Mouse (Mus musculus): Measurements from ENCODE around the gene Foxn3. TPM values are rescaled to one million over a fixed set of nuclear protein-coding genes. Genes with fewer than 3 reads are reported as not detected.

Foxn3 gene
- total RNA-seq, 2 experiments from 2014 or later: 49.9 to 51.2 TPM

DNA sequence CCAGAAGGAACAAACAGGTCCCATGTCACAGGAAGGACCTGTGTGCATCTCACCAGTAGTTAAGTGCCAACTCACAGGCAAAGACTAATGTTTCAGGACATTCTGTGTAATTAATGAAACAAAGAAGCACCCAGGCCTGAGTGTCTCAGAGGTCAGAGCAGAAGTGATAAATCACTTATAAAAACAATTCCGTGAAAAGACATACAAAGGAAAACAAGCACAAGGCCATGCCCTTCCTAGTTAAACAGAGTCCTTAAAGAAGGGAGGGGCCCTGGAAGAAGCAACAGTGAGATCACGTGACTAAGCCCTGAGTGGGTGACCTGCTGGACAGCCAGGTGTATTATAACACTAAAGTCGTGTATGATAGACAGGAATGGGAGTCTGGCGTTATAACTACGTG is 191.9 kb downstream of the Foxn3 start:
- DNase-seq (ENCODE audit: low spot score in 2 of 2): no peak
- intact Hi-C loops (cut with DNase I): no loop called here

DNA sequence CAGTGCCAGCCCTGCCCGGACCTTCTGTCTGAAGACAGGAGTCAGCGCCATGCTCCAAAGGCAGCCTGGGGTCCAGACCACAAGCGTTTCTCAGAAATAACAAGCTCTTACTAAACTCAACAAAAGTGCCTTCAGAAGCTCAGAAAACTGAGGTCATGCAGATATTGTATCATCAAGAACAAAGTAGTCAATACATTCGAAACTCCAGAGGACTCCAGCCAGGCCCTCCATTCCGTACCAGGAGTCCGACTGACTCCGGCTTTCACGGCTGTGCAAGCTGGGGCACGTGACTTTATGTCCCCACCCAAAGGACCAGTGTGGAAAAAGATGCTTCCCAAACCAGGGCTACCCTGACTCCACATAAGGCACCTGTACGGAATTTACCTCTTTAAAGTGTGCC is 195.1 kb downstream of the Foxn3 start:
- no peak for DNase-seq (ENCODE audit: low spot score in 2 of 2)
- intact Hi-C loops (cut with DNase I): no loop called here

DNA sequence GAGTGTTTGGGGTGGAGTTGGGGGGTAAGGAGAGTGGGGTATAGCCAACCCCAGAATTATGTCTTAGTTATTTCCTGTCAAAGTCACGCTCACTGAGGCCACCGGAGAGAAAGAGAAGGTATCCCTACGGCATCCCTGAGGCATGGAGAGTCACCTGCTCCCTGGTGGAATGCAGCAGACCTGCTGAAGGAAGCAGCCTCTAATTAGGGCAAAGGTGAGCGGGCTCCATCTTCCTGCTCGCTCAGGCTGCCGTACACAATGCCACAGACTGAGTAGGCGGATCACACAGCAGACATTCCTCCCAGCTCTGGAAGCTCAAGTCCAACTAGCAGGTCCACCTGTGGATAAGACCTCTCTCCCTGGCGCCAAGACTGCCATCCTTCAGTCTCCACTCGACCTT is 197.4 kb downstream of the Foxn3 start:
- intact Hi-C loops (cut with DNase I): no loop called here

DNA sequence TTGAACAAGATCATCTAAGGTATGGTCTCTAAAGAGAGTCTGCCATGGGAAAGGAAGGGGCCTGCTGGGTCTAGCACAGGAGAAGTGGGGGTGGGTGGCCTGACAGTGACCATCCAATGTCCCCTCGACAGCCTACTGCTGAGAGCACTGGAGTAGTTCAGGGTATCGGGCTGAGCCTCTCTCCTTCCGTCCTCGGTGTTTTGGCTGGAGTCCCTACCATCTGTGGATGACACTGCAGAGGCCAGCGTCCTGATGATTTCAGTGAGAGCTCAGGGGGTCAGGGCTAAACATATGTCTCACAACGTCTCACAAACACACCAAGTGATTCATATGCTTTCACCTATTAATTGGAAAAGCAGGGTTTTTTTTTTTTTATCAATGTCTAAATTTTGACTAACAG is 199.2 kb downstream of the Foxn3 start:
- intact Hi-C loops (cut with DNase I): no loop called here
- DNase-seq (ENCODE audit: low spot score in 2 of 2): no peak

More for the DNA sequence above, 197.4 kb downstream of the Foxn3 start:
- no peak for DNase-seq (ENCODE audit: low spot score in 2 of 2)

- intact Hi-C loops (cut with DNase I): no loop called here
- DNase-seq (ENCODE audit: low spot score in 2 of 2): no peak
Observed at GRCm38 (mm10) chr12:99363024-99363423, 200.4 kb downstream of the Foxn3 start.

GRCm38 (mm10) chr12:99361752-99362132 is 201.6 kb downstream of the Foxn3 start:
- DNase-seq (ENCODE audit: low spot score in 2 of 2): no peak
- intact Hi-C loops (cut with DNase I): no loop called here

DNA sequence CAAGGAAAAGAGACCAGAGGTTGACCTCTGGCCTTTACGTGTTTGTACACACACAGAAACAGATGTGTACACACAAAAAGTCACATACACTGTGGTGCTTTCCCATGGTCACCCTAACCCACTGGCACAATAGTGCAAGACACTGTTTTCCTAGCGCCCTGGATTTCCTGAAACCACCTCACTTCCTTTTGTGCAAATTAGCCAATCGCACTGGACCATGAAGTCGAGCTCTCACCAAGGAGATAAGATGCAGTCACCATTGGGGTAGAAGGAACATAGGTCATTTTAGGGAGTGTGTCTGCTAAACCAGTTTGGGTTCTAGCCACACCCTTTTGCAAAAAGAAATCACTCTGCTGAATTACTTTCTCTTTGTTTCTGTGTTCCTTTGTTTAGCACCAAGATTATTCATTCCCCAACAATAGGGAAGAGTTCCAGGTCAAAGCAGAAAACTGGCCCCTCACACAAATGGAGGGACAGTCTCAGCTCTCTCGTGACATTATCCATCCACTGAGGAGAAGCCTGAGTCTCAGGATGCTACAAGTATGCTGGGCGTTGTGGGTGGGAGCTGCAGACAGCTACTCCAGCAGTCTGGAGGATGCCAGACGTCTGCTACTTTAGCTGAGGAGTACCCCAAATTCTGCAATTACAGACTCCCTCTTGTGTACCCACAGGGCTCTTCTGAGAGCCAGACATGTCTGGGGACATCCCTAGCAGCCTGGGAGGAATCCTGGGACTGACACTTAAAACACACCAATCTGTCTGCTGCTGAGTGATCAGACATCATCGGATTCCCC is 202.2 kb downstream of the Foxn3 start:
- no peak for DNase-seq (ENCODE audit: low spot score in 2 of 2)
- intact Hi-C loops (cut with DNase I): no loop called here

- intact Hi-C loops (cut with DNase I): no loop called here
- DNase-seq (ENCODE audit: low spot score in 2 of 2): no peak
Observed at GRCm38 (mm10) chr12:99358698-99359097, 204.7 kb downstream of the Foxn3 start.

DNA sequence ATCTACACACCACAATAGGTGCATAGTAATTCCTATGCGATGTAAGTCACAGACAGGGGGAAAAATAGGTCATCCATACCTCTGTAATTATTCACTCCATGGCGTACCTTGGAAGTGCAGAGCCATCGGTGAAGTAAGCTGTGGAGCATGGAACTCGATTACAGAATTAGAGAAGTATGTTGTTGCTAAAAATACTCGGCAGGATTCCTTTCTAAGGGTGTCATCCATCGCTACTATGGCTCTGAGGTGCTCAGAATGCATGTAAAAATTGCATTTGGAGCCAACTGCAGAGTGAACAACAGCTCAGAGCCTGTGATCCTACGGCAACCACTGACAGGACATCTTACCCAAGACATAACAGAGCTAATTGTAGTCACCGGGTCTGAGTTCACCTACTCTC is 206.7 kb downstream of the Foxn3 start:
- no peak for DNase-seq (ENCODE audit: low spot score in 2 of 2)
- intact Hi-C loops (cut with DNase I): no loop called here

GRCm38 (mm10) chr12:99353692-99354091 is 209.7 kb downstream of the Foxn3 start:
- DNase-seq (ENCODE audit: low spot score in 2 of 2): no peak
- intact Hi-C loops (cut with DNase I): no loop called here

DNA sequence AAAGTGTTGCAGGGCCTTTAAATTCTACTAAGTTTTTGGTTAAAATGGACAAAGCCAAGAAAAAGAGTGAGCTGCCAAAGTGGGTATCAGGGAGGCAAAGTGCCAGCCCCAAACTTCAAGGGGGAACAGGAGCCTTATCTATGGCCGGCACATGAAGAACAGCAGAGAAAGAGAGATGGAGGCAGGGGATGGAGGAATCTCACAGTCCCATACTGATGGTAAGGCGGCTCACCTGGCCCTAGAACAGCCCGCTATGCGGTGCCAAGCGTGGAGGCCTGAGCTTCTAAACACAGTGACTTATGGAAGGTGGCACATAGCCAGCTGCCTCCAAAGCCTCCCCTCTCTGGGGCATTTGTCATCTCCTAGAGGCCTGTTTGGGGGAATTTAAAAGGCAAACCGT is 210.8 kb downstream of the Foxn3 start:
- no peak for DNase-seq (ENCODE audit: low spot score in 2 of 2)
- intact Hi-C loops (cut with DNase I): no loop called here

DNA sequence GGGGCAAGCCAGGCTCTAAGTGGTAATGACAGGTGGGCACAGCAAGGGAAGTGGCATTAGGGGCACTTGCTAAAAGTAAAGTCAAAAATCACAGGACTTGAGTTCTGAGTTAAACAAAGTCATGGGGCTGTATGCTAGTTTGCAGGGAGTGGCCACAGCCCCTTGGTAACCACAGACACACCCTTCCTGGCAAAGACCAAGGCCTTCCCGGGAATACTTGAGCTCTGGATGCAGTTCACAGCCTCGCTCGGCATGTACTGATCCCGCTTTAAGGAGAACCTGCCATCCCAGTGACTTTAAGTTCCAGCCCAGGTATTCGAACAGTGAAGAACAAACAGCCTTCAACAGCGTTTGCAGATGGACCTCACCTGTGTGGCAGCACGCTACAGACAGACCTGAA is 211.2 kb downstream of the Foxn3 start:
- intact Hi-C loops (cut with DNase I): no loop called here
- no peak for DNase-seq (ENCODE audit: low spot score in 2 of 2)

DNA sequence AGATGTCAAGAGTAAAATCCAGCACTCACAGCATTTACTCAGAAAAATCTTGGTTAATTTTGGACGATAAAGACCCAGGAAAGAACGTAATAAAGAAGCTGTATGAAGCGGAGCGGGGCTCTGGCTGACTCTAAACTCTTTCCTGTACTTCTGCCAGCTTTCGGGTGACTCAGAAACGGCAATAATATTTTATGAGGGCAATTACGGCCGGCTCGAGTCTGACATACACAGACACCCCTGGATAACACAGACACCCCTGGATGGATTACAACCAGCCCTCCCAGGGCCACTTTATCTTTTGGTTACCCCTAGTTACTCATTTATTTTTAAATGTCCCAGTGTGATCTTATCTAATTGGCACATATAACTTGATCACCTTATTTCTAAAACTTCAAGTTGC is 211.7 kb downstream of the Foxn3 start:
- DNase-seq (ENCODE audit: low spot score in 2 of 2): no peak
- intact Hi-C loops (cut with DNase I): no loop called here

- no peak for DNase-seq (ENCODE audit: low spot score in 2 of 2)
- intact Hi-C loops (cut with DNase I): no loop called here
Observed at GRCm38 (mm10) chr12:99349650-99349997, 213.8 kb downstream of the Foxn3 start.

GRCm38 (mm10) chr12:99348940-99349649 is 214.3 kb downstream of the Foxn3 start:
- no peak for DNase-seq (ENCODE audit: low spot score in 2 of 2)
- intact Hi-C loops (cut with DNase I): no loop called here

GRCm38 (mm10) chr12:99347512-99347911 is 215.9 kb downstream of the Foxn3 start:
- no peak for DNase-seq (ENCODE audit: low spot score in 2 of 2)
- intact Hi-C loops (cut with DNase I): no loop called here

GRCm38 (mm10) chr12:99346982-99347381 is 216.4 kb downstream of the Foxn3 start:
- intact Hi-C loops (cut with DNase I): no loop called here
- DNase-seq (ENCODE audit: low spot score in 2 of 2): no peak

DNA sequence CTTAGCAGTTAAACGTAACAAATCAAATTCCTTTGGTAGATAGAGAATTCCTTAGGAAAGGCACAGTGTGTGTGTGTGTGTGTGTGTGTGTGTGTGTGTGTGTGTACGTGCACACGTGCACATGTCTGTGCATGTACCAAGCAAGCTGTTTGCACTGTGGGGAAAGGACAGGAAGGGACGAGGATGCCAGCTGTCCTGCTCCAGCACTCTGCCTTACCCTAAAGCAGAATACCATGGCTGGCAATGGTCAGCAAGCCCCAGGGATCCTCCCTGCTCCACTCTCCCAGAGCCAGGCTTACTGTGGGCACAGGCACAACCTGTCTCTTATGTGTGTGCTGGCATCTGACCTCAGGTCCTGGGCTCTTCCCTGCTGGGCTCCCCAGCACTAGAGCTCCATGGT is 218.1 kb downstream of the Foxn3 start:
- intact Hi-C loops (cut with DNase I): no loop called here
- DNase-seq (ENCODE audit: low spot score in 2 of 2): no peak

DNA sequence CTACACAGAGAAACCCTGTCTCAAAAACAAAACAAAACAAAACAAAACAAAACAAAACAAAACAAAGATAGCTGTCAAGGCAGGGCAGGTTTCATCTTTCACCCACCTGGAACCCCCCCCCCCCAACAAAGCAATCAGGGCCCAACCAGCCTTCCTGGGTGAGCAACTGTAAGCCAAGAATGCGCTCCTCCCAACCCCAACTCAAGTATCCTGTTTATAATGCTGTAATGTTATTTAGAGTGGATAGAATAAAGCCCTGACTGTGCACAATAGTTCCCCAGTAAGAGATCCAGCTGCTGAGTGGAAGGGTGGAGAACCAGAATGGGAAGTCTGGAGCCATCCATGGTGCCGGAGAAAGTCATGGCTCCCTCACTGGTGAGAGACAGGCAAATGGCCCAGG is 220.0 kb downstream of the Foxn3 start:
- intact Hi-C loops (cut with DNase I): no loop called here
- DNase-seq (ENCODE audit: low spot score in 2 of 2): no peak

DNA sequence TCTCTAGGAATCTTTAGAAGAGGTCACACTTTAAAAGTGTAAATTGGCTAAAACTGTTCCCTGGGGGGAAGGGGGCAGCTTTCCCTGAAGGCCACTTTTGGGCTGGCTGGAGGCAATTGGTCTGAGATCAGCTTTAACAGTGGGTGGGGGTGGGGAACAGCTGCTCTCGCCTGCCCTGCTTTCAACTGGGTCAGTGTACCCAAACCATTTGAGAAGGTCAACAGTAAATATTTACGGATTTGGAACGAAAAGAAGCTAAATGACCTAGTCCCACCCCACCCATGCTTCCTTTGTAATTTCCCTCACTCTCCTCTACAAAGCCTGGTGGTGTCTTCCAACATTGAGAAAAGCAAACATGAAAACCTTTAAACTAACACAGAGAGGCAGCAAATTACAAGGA is 221.2 kb downstream of the Foxn3 start:
- intact Hi-C loops (cut with DNase I): no loop called here

DNA sequence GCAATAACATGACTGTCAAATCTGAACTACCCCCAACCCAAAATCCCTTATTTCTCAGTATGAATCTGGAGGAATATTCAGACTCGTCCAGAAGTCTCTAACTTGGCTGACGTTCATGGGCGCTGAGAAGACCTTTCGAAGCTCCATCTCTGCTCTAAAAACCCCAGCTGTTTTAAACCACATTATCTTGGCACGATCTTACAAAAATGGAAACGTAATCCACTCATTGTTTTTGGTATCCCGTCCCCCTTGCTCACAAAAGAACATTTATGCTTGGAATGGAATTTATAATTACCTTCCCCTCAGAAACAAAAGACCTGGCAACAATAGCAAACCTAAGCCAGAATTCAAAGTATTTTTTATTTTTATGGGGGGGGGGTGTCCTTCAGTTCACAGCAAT is 221.6 kb downstream of the Foxn3 start:
- intact Hi-C loops (cut with DNase I): no loop called here

More for the DNA sequence above, 221.2 kb downstream of the Foxn3 start:
- DNase-seq (ENCODE audit: low spot score in 2 of 2): no peak

More for the DNA sequence above, 221.6 kb downstream of the Foxn3 start:
- no peak for DNase-seq (ENCODE audit: low spot score in 2 of 2)

Data from left cerebral cortex, postnatal 36 days (tissue).